Mouse (Mus musculus): Measurements from ENCODE around the gene 1700067K01Rik. TPM values are rescaled to one million over a fixed set of nuclear protein-coding genes. Genes with fewer than 3 reads are reported as not detected.

Gene 1700067K01Rik
- 0.86 and 1.1 TPM in 2 replicates for polyA plus RNA-seq (2015; fragmentation: Nextera tagmentation; extraction: Ambion mirVana)

GRCm38 (mm10) chr8:84001281-84002000 is at the start of gene 1700067K01Rik:
Gene 1700067K01Rik (plus strand): TSS chr8:84001502.
- DNase-seq (ENCODE audit: low spot score): no peak

- DNase-seq (ENCODE audit: low spot score): no peak
Observed at GRCm38 (mm10) chr8:83954749-83955105, 46.6 kb upstream of the 1700067K01Rik start.

- DNase-seq (ENCODE audit: low spot score): peak; percentile 99
Observed at GRCm38 (mm10) chr8:83955106-83955957, 46.0 kb upstream of the 1700067K01Rik start, which contains the start of the genes Gm10644 and Asf1b. Gene Gm10644 (minus strand): TSS chr8:83955205. Gene Asf1b (plus strand): TSS chr8:83955507.

- DNase-seq (ENCODE audit: low spot score): no peak
Observed at GRCm38 (mm10) chr8:83955958-83956218, 45.4 kb upstream of the 1700067K01Rik start.

- DNase-seq (ENCODE audit: low spot score): peak; percentile 67
Observed at GRCm38 (mm10) chr8:83956789-83957188, 44.5 kb upstream of the 1700067K01Rik start.

- DNase-seq (ENCODE audit: low spot score): no peak
Observed at GRCm38 (mm10) chr8:83964015-83964765, 37.1 kb upstream of the 1700067K01Rik start.

- DNase-seq (ENCODE audit: low spot score): no peak
Observed at GRCm38 (mm10) chr8:83967701-83968100, 33.6 kb upstream of the 1700067K01Rik start.

- no peak for DNase-seq (ENCODE audit: low spot score)
Observed at GRCm38 (mm10) chr8:83971121-83971520, 30.2 kb upstream of the 1700067K01Rik start.

- no peak for DNase-seq (ENCODE audit: low spot score)
Observed at GRCm38 (mm10) chr8:83971661-83972060, 29.6 kb upstream of the 1700067K01Rik start.

- DNase-seq (ENCODE audit: low spot score): peak; percentile 99
Observed at GRCm38 (mm10) chr8:83972150-83973120, 28.9 kb upstream of the 1700067K01Rik start, which contains the start of gene Prkaca. Gene Prkaca (plus strand): TSS chr8:83972993.

- no peak for DNase-seq (ENCODE audit: low spot score)
Observed at GRCm38 (mm10) chr8:83973161-83974031, 27.9 kb upstream of the 1700067K01Rik start.

- no peak for DNase-seq (ENCODE audit: low spot score)
Observed at GRCm38 (mm10) chr8:83974521-83974920, 26.8 kb upstream of the 1700067K01Rik start.

GRCm38 (mm10) chr8:83976101-83976630 is 25.1 kb upstream of the 1700067K01Rik start:
- DNase-seq (ENCODE audit: low spot score): peak; percentile 25

GRCm38 (mm10) chr8:83976779-83977350 is 24.4 kb upstream of the 1700067K01Rik start:
- no peak for DNase-seq (ENCODE audit: low spot score)

GRCm38 (mm10) chr8:83977646-83978045 is 23.7 kb upstream of the 1700067K01Rik start:
- no peak for DNase-seq (ENCODE audit: low spot score)

- DNase-seq (ENCODE audit: low spot score): no peak
Observed at GRCm38 (mm10) chr8:83978200-83978599, 23.1 kb upstream of the 1700067K01Rik start.

- DNase-seq (ENCODE audit: low spot score): no peak
Observed at GRCm38 (mm10) chr8:83980250-83980649, 21.1 kb upstream of the 1700067K01Rik start.

GRCm38 (mm10) chr8:83980845-83981244 is 20.5 kb upstream of the 1700067K01Rik start:
- DNase-seq (ENCODE audit: low spot score): no peak

GRCm38 (mm10) chr8:83981533-83981932 is 19.8 kb upstream of the 1700067K01Rik start:
- no peak for DNase-seq (ENCODE audit: low spot score)

Data from thymus, postnatal 0 days (tissue).